Mouse (Mus musculus): ENCODE data around the gene Ogfod3.

- TF ChIP-seq CTCF (conservative IDR thresholded peaks at IDR 0.05; ENCODE audit: insufficient read depth, insufficient read length, low read depth, low read length) (no peak), POLR2A (IDR thresholded peaks at IDR 0.05; ENCODE audit: low read depth, low read length) (no peak)
Observed at GRCm38 (mm10) chr11:121193415-121193814, 11.1 kb downstream of the Ogfod3 start.
